ENCODE assay signal across 11 mouse cellular contexts in genomic region chr10:83080930-83081329, GRCm38 (mm10).
DNase-seq lines count a peak whose midpoint lies in the region; ATAC-seq and TF ChIP-seq lines count a peak whose summit lies in the region.
"Had no signal": no experiment of that assay in that cellular context is flagged by ENCODE, and none has a peak within 500 bp of the region (broad histone marks: within the 10 kb centered on the region; RNA-seq: fewer than 3 reads in every experiment).

No protein-coding gene starts in this region.

- H3K9me3 ChIP-seq in liver, embryonic 12.5 days (replicated peaks): no peaks in the 10 kb centered on the region
- H3K9me3 ChIP-seq in liver, postnatal 0 days (ENCODE audit: low read length): no peaks in the 10 kb centered on the region
- H3K9me3 ChIP-seq in forebrain, embryonic 13.5 days (replicated peaks): no peaks in the 10 kb centered on the region
- H3K9me3 ChIP-seq in limb, embryonic 12.5 days: no peaks in the 10 kb centered on the region

- H3K27ac ChIP-seq in liver, embryonic 12.5 days: peak overlapping the region; percentile 75; the same call in 1 of the 2 replicates
- H3K27ac ChIP-seq in liver, postnatal 0 days (ENCODE audit: low read depth): no peak overlapping the region
- 0 out of 2 replicates have a peak overlapping the region, but pooled peaks have one; percentile 11 for H3K27ac ChIP-seq in forebrain, embryonic 13.5 days
- H3K27ac ChIP-seq in limb, embryonic 12.5 days: no peak overlapping the region
- H3K27ac ChIP-seq: kidney, postnatal 0 days; macrophage had no signal

- no peak for DNase-seq in liver, postnatal 0 days
- peak; percentile 52 for DNase-seq in thymus, postnatal 0 days (ENCODE audit: low spot score)
- DNase-seq in testis, postnatal 10 days (ENCODE audit: low spot score): no peak
- DNase-seq in left cerebral cortex, postnatal 4 days: no peak
- DNase-seq: cerebellum, postnatal 10 days had no signal

- H3K9ac ChIP-seq in liver, embryonic 12.5 days: no peak overlapping the region
- no peak overlapping the region for H3K9ac ChIP-seq in liver, postnatal 0 days (replicated peaks)
- peak overlapping the region; percentile 26; the same call in 1 of the 2 replicates for H3K9ac ChIP-seq in forebrain, embryonic 13.5 days
- no peak overlapping the region for H3K9ac ChIP-seq in limb, embryonic 12.5 days (replicated peaks)

- no peaks in the 10 kb centered on the region for H3K36me3 ChIP-seq in liver, embryonic 12.5 days
- H3K36me3 ChIP-seq in liver, postnatal 0 days (replicated peaks; ENCODE audit: insufficient read depth, low read length): no peaks in the 10 kb centered on the region
- H3K36me3 ChIP-seq in forebrain, embryonic 13.5 days (ENCODE audit: poor library complexity, severe bottlenecking): no peaks in the 10 kb centered on the region
- no peaks in the 10 kb centered on the region for H3K36me3 ChIP-seq in limb, embryonic 12.5 days

- no peak overlapping the region; the same call in 1 of the 2 replicates for H3K4me2 ChIP-seq in liver, embryonic 12.5 days
- no peak overlapping the region for H3K4me2 ChIP-seq in liver, postnatal 0 days (ENCODE audit: low read depth, low read length)
- H3K4me2 ChIP-seq in forebrain, embryonic 13.5 days: peak overlapping the region; percentile 10; the same call in 1 of the 2 replicates
- peak overlapping the region; percentile 3; the same call in 1 of the 2 replicates for H3K4me2 ChIP-seq in limb, embryonic 12.5 days

- H3K27me3 ChIP-seq in liver, embryonic 12.5 days (replicated peaks): no peaks in the 10 kb centered on the region
- H3K27me3 ChIP-seq in liver, postnatal 0 days (ENCODE audit: insufficient read depth, low read length): no peaks in the 10 kb centered on the region
- H3K27me3 ChIP-seq in forebrain, embryonic 13.5 days: no peaks in the 10 kb centered on the region
- H3K27me3 ChIP-seq in limb, embryonic 12.5 days: peaks cover 29% of the 10 kb centered on the region

- intact Hi-C loops in left cerebral cortex, postnatal 4 days (cut with DNase I): no loop called here

- no peak overlapping the region for H3K4me3 ChIP-seq in liver, embryonic 12.5 days
- H3K4me3 ChIP-seq in liver, postnatal 0 days (ENCODE audit: low read depth, low read length): no peak overlapping the region
- H3K4me3 ChIP-seq in forebrain, embryonic 13.5 days: no peak overlapping the region
- H3K4me3 ChIP-seq in limb, embryonic 12.5 days (replicated peaks): no peak overlapping the region

- peaks cover 79% of the 10 kb centered on the region for H3K4me1 ChIP-seq in liver, embryonic 12.5 days
- peaks cover 20% of the 10 kb centered on the region for H3K4me1 ChIP-seq in liver, postnatal 0 days (ENCODE audit: insufficient read depth)
- peaks cover 21% of the 10 kb centered on the region for H3K4me1 ChIP-seq in forebrain, embryonic 13.5 days
- peaks cover 42% of the 10 kb centered on the region for H3K4me1 ChIP-seq in limb, embryonic 12.5 days (replicated peaks)

- no peak for TF ChIP-seq EP300 in liver, postnatal 0 days (IDR thresholded peaks at IDR 0.05; ENCODE audit: low read depth)

- no peak for ATAC-seq in liver, embryonic 12.5 days
- no peak for ATAC-seq in liver, postnatal 0 days
- ATAC-seq in forebrain, embryonic 13.5 days: peak; percentile 57
- no peak for ATAC-seq in limb, embryonic 12.5 days (ENCODE audit: insufficient number of reproducible peaks, insufficient read depth, low FRiP score, low TSS enrichment, low read depth)
- no peak for ATAC-seq in monocyte, adult 5-6 weeks (replicated peaks; ENCODE audit: insufficient number of reproducible peaks, low FRiP score, low TSS enrichment, poor library complexity, severe bottlenecking)

- WGBS in liver, embryonic 12.5 days (ENCODE audit: insufficient replicate concordance): 77% methylated on average over 10 of the region's 10 CpGs
- 67% methylated on average over 10 of the region's 10 CpGs for WGBS in liver, postnatal 0 days (ENCODE audit: insufficient replicate concordance)
- WGBS in forebrain, embryonic 13.5 days: 35% methylated on average over 10 of the region's 10 CpGs
- WGBS in limb, embryonic 12.5 days: 23% methylated on average over 10 of the region's 10 CpGs

- no peak for TF ChIP-seq CTCF in liver, postnatal 0 days (IDR thresholded peaks at IDR 0.05; ENCODE audit: low read depth)

Comparison
In these comparisons a context has a peak if more than half of its experiments do, and no peak if none do; other contexts are left out.
1. H3K27ac ChIP-seq: peak in liver, embryonic 12.5 days (single experiment) and forebrain, embryonic 13.5 days (single experiment); none in liver, postnatal 0 days (single experiment) and limb, embryonic 12.5 days (single experiment).
2. H3K4me2 ChIP-seq: peak in forebrain, embryonic 13.5 days (single experiment) and limb, embryonic 12.5 days (single experiment); none in liver, embryonic 12.5 days (single experiment) and liver, postnatal 0 days (single experiment).